Mouse (Mus musculus): ENCODE data around the gene Rhof. TPM values are rescaled to one million over a fixed set of nuclear protein-coding genes. Genes with fewer than 3 reads are reported as not detected.

The Rhof gene
- total and polyA plus RNA-seq, 2 experiments from 2014 or later = 36.6 to 44.4 TPM

GRCm38 (mm10) chr5:123149451-123150400, 17.2 kb upstream of the Rhof start:
- ATAC-seq (peak; percentile 89), DNase-seq (ENCODE audit: low spot score) (peak; percentile 92)
- H3K4me2 ChIP-seq (ENCODE audit: low read depth, low read length) = peak overlapping the region; percentile 53
- WGBS = 7% methylated on average over 19 of the region's 19 CpGs
- peak overlapping the region; percentile 4; the same call in 1 of the 2 replicates for H3K9ac ChIP-seq (replicated peaks; ENCODE audit: low read length)
- peaks cover 46% of the 10 kb centered on the region for H3K36me3 ChIP-seq (ENCODE audit: insufficient read depth, low read length)
- H3K4me1 ChIP-seq (ENCODE audit: insufficient read depth, low read length) = peaks cover 27% of the 10 kb centered on the region
- H3K27ac ChIP-seq = no peak overlapping the region
- H3K27me3 ChIP-seq (ENCODE audit: insufficient read depth, low read length) = no peaks in the 10 kb centered on the region
- H3K4me3 ChIP-seq (ENCODE audit: low read length) = peak overlapping the region; percentile 24
- H3K9me3 ChIP-seq (ENCODE audit: low read length) = no peaks in the 10 kb centered on the region
- peak; percentile 96 for TF ChIP-seq CTCF (IDR thresholded peaks at IDR 0.05; ENCODE audit: low read depth)

GRCm38 (mm10) chr5:123148073-123148722, 15.7 kb upstream of the Rhof start:
- Histone ChIP-seq H3K4me2 (ENCODE audit: low read depth, low read length) (no peak overlapping the region), H3K4me1 (ENCODE audit: insufficient read depth, low read length) (peaks cover 30% of the 10 kb centered on the region), H3K27me3 (ENCODE audit: insufficient read depth, low read length) (no peaks in the 10 kb centered on the region), H3K9ac (replicated peaks; ENCODE audit: low read length) (no peak overlapping the region), H3K27ac (no peak overlapping the region), H3K4me3 (ENCODE audit: low read length) (no peak overlapping the region), H3K36me3 (ENCODE audit: insufficient read depth, low read length) (peaks cover 35% of the 10 kb centered on the region), H3K9me3 (ENCODE audit: low read length) (no peaks in the 10 kb centered on the region)
- DNase-seq (ENCODE audit: low spot score) (no peak), ATAC-seq (no peak)
- WGBS = 68% methylated on average over 25 of the region's 25 CpGs
- TF ChIP-seq CTCF (IDR thresholded peaks at IDR 0.05; ENCODE audit: low read depth) = no peak

- WGBS = 80% methylated on average over 17 of the region's 17 CpGs
- DNase-seq (ENCODE audit: low spot score) (no peak), ATAC-seq (no peak)
- Histone ChIP-seq H3K4me1 (ENCODE audit: insufficient read depth, low read length) (peaks cover 30% of the 10 kb centered on the region), H3K4me2 (ENCODE audit: low read depth, low read length) (no peak overlapping the region), H3K36me3 (ENCODE audit: insufficient read depth, low read length) (peaks cover 32% of the 10 kb centered on the region), H3K27ac (no peak overlapping the region), H3K9ac (replicated peaks; ENCODE audit: low read length) (no peak overlapping the region), H3K27me3 (ENCODE audit: insufficient read depth, low read length) (no peaks in the 10 kb centered on the region), H3K4me3 (ENCODE audit: low read length) (no peak overlapping the region), H3K9me3 (ENCODE audit: low read length) (no peaks in the 10 kb centered on the region)
- TF ChIP-seq CTCF (IDR thresholded peaks at IDR 0.05; ENCODE audit: low read depth) = no peak
These were observed 15.1 kb upstream of the Rhof start for GRCm38 (mm10) chr5:123147569-123147968.

- Histone ChIP-seq H3K4me3 (ENCODE audit: low read length) (no peak overlapping the region), H3K9ac (replicated peaks; ENCODE audit: low read length) (no peak overlapping the region), H3K4me1 (ENCODE audit: insufficient read depth, low read length) (peaks cover 27% of the 10 kb centered on the region), H3K4me2 (ENCODE audit: low read depth, low read length) (no peak overlapping the region), H3K36me3 (ENCODE audit: insufficient read depth, low read length) (peaks cover 26% of the 10 kb centered on the region; the same call in 1 of the 2 replicates), H3K27ac (no peak overlapping the region), H3K9me3 (ENCODE audit: low read length) (no peaks in the 10 kb centered on the region), H3K27me3 (ENCODE audit: insufficient read depth, low read length) (no peaks in the 10 kb centered on the region)
- ATAC-seq (no peak), DNase-seq (ENCODE audit: low spot score) (no peak)
- TF ChIP-seq CTCF (IDR thresholded peaks at IDR 0.05; ENCODE audit: low read depth) = no peak
- WGBS = 77% methylated on average over 11 of the region's 11 CpGs
These were observed 13.9 kb upstream of the Rhof start for GRCm38 (mm10) chr5:123146357-123146756.

- Histone ChIP-seq H3K4me1 (ENCODE audit: insufficient read depth, low read length) (peaks cover 15% of the 10 kb centered on the region; the same call in 1 of the 2 replicates), H3K4me2 (ENCODE audit: low read depth, low read length) (peak overlapping the region; percentile 99), H3K9me3 (ENCODE audit: low read length) (no peaks in the 10 kb centered on the region), H3K9ac (replicated peaks; ENCODE audit: low read length) (peak overlapping the region; percentile 37), H3K36me3 (ENCODE audit: insufficient read depth, low read length) (peaks cover 26% of the 10 kb centered on the region; the same call in 1 of the 2 replicates), H3K4me3 (ENCODE audit: low read length) (peak overlapping the region; percentile 78), H3K27me3 (ENCODE audit: insufficient read depth, low read length) (no peaks in the 10 kb centered on the region), H3K27ac (no peak overlapping the region)
- ATAC-seq = no peak
- TF ChIP-seq CTCF (IDR thresholded peaks at IDR 0.05; ENCODE audit: low read depth) = no peak
- WGBS = 30% methylated on average over 20 of the region's 20 CpGs
- no peak for DNase-seq (ENCODE audit: low spot score)
These were observed 12.5 kb upstream of the Rhof start for GRCm38 (mm10) chr5:123144746-123145590.
